Mouse (Mus musculus) spleen, postnatal 4 days (tissue): ENCODE measurements around the gene Ablim1.

Source experiments
- DNase-seq, 2 experiments: peaks; one replicate each; pipeline ENCODE4 v3.0.0; 2022; ENCODE audit warnings: low spot score in 2 of 2

Gene Ablim1

DNA sequence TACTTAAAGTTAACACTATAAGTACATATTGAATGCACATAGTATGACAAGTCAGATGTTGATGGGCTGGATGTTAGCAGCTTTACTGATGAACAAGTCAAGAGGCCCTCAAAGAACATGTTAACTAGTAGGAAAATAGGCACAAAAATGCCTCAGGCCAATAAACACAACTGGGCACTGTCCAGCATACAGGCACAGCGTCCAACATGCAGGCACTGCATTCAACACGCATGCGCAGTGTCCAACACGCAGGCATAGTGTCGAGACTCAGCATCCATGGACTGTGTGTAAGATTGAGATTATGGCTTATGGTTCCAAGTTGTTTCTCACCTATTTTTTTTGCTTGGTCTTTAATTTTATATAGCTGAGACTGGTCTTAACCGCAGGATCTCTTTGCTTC lies 92.1 kb downstream of the Ablim1 start:
- DNase-seq = no peak

DNA sequence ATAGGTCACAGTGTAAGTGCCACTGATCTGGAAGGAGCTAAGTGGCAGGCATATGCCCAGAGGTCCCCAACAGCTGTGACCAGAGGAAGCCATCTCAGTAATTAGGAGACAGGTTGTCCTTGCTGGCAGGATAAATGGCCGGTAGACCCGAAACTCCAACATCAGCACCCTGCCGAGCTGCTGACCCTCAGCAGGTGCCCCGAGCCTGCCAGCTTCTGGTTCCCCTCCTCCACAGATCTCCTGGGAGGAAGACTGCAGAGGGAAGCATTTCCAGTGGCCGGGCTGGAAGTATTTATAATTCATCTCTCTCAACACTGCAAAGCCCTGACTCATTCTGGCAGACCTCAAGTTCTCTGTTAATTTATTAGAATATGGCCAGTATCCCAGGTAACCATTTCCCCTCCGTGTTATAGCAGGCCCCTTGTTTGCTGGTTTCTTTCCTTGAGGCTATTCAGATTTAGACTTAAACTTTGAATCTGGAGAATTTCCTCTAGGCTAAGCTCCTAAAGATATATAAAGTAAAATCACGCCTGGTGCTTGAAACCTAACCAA lies 93.0 kb downstream of the Ablim1 start:
- no peak for DNase-seq

DNA sequence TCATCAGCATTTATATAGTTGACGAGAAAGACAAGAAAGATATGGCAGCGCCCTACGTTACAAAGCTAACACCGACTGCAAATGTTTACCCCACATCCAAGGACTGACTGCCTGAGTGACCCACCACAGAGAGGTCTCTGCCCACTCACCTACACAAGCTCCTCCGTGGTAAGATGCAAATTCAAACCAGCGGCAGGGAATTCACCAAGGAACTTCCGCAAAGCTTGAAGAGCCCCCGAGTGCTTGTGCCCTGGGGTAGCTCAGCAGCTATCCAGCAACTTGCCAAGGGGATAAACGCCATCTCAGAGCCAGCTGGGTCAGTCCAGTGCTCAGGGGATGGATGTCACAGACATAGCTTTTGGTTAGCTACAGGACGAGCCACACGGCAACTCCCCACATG lies 95.0 kb downstream of the Ablim1 start:
- no peak for DNase-seq

DNA sequence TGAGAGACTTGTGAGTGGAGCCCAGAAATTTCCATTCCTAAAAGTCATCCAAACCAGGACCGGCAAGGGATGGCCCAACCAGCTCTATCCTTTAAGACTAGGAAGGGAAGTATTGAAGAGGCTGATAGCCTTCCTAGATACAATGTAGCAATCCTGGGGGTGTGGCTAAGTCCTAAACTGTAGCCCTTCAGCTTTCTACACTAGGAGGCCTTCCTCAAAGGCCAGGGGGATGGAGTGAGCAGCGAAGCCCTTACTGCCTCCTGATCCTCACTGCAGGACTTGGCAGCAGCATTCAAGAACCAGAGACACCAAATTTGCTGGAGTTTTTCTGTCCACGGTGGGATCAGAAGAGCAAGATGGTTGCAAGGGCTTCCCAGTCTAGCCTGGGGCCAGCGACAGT lies 97.6 kb downstream of the Ablim1 start:
- no peak for DNase-seq

DNA sequence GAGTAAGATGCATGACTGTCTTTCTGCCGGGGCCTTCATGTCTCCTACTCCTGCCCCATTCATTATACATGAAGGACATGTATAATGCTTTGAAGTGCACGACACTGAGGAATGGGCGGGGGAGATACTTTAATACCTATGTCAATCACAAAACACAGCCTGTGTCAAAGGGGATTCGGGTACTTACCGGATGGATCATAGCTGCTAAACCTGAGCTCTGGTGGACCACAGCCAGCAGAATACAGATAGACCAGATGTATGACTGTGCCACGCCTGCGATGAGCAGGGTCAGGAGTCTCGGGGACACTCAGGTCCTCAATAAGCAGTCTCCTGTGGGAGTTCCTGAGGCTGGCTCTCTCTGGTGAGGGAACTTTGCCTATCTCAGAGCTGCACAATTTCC lies 99.2 kb downstream of the Ablim1 start:
- no peak for DNase-seq

DNA sequence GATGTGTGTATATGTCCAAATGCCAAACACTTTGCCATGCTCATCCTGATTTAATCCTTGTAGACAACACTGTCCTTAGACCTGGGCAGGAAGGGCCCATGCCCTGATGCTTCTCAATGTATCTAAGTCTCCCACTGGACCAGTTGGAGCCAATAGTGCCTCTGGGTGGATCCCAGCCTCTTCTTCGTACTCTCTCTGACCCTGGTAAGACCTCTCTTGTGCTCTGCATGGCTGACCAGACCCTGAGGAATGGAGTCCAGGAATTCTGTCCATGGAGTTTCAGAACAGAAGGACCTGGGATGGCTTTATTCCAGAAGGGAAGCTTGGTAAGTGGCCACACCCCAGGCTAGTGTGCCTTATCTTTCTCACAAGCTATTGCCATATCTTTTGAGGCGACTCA lies 102.3 kb downstream of the Ablim1 start:
- no peak for DNase-seq

DNA sequence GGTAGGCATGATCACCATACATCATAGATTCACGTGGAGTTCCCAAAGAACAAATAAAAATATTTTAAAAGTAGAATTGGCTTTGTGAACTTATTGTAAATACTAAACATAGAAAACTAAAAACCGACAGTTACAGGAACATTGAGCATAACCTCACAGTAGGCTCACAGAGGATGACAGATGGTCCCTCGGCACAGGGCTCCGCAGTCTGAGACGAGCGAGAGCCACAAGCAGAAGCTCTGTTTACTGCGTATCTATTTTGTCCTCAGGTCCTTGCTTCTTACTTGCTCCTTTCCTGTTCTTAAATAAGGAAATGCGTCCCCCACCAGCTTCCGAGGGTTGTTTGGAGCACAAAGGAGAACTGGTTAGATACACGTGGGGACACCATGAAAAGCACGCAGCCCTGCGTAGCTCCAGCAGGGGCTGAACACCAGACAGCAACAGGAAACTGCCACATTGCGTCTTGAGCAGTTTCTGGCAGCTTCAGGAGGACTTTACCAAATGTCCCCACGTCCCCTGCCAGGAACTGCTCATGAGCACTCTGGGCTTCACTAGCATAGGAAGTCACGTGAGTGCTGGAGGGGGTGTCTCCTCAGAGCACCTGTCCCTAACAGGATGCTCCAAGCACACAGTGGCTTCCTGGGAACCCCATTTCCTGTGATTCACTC lies 103.1 kb downstream of the Ablim1 start:
- no peak for DNase-seq

DNA sequence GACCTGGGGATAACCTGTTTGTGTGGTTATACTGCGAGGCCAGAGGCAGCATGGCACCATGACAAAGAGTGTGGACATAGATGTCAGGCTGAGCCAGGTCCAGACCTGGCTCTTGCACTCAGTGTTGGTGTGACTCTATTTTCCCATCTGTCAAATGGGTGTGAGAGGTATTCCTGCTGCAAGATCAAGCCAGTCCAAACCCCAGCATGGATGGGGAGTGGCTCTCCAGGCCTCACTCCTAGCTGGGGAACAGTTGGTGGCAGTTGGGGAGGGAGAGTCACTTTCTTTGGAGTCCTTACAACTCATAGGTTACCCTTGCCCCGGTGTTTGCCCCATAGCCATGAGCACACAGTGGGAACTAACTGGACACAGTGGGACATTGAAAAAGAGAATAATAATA lies 103.8 kb downstream of the Ablim1 start:
- DNase-seq = no peak

DNA sequence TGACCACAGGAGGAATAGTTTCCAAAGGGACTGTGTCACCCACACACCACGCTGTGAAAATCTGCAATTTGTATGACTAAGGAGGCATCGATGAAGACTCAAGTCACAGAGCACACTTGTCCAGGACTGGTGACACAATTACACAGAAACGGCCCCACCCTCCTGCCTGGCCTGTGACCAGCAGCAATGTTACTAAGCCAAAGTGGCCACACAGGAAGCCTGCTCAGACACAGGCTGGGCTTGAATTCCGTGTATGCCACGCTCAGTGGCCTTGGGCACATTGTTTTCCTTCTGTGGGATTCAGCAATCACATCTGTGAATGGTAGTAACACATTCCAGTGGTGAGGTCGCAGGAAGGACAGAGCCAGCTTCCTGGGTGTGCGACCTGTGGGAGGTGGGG lies 110.6 kb downstream of the Ablim1 start:
- no peak for DNase-seq

DNA sequence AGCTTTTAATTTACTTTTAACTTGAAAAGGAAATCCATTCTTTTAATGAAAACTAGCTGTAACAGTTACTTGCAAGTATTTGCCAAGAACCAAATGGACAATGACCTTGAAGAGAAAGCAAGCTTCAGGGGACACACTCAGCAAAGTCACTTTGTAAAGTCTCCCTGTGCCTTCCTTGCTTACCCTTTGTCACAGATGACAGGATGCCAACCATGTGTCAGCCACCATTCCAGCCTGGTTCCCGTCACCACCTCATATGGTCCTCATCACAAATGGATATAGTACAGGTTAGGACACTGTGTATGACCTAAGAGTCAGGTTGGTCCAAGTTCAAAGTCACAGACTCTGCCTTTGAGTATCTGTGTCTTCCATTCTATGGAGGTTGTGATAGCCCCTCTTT lies 112.2 kb downstream of the Ablim1 start:
- DNase-seq = no peak

DNA sequence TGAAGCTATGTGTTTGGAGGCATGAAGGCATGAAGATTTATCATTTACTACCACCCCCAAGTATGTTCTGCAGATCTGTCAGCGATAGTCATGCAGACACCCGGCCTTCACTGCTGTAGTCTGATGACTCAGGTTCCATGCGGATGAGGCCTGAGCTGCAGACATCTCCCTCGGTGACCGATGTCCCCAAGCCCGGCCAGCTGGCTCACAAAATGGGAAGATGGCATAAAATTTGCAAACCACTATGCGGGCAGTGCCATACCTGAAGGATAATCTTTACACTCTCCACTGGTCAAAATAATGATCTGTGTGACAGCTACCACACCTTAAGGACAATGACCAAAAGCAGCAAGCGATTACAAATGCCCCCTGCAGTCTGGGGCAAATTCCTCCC lies 113.6 kb downstream of the Ablim1 start:
- no peak for DNase-seq

DNA sequence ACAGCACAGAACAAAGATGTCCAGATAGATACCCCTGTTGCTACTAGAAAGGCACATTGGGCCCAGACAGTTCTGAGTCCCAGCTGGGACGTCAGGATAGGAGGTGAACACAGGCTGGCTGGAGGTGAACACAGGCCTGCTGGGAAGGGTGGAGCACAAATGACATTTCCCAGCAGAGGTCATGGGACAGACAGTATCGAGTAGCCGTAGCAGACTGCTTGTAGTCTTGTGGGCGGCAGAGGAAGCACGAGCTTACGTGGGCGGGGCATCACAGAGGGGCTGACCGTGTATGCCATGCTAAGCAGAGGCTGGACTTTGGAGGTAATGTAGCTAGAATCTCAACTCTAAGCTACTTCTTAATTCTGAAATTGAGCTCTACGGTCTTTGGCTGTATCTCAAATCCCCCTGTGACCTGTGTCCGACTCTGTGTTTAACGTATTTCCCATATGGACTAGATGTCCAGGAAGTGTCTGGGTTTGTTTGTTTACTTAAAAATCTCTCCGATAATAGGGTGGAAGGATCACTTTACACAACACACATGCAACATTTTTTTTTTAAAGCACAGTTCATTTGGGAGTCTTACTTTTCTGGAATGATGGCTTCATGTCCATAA lies 114.1 kb downstream of the Ablim1 start:
- no peak for DNase-seq

DNA sequence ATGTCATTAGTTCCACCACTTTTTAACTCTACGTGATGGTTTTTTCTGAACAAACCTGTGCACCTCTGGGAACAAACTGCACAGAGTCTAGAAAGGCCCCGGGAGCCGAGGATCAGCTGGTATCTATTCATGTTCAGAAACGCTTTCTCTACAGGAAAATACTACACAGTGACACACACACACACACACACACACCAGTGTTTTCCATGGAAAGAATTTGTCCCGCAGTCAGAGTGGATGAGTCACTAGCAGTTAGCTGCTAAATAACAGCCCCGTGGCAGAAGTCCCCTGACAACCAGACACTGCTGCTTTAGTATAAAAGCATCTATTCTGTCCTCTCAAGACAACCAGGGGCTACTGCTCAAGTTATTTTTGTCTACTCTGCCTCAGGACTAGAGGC lies 115.4 kb downstream of the Ablim1 start:
- no peak for DNase-seq

DNA sequence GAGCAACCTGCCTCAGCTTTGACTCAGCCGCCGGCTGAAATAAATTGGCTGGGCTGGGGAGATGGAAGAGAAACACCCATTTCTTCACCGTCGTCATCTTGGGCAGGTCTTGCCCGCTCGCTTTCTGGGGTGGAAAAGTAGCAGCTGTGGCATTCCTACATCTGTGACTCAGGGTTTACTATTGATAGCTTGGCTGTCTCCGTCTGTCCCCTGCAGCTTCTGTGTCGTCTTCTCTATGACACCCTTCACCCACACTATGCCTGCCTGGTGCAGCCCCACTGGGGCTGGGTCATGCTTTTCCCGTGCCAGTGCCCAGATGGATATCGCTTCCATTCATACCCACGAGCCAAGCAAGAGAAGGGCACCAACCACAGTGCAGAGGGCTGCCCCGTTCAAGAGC lies 116.2 kb downstream of the Ablim1 start:
- no peak for DNase-seq

DNA sequence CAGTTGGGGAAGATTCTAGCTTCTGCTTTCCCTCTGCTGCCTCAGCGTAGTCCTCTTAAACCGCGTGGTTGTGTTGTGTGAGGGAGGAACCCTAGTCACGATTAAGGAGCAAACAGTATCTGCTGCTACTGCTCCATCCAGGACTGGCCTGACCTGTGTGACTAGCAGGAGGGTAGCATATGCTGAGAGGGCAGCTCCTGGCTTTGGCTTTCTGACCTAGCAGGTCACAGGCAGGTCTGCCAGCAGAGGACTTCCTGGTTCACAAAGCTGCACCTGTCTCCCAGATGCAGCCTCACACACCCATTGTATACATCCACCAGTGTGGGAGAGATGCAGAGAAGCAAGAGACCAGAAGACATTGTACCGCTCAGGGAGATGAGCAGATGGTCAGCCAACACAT lies 116.7 kb downstream of the Ablim1 start:
- no peak for DNase-seq

DNA sequence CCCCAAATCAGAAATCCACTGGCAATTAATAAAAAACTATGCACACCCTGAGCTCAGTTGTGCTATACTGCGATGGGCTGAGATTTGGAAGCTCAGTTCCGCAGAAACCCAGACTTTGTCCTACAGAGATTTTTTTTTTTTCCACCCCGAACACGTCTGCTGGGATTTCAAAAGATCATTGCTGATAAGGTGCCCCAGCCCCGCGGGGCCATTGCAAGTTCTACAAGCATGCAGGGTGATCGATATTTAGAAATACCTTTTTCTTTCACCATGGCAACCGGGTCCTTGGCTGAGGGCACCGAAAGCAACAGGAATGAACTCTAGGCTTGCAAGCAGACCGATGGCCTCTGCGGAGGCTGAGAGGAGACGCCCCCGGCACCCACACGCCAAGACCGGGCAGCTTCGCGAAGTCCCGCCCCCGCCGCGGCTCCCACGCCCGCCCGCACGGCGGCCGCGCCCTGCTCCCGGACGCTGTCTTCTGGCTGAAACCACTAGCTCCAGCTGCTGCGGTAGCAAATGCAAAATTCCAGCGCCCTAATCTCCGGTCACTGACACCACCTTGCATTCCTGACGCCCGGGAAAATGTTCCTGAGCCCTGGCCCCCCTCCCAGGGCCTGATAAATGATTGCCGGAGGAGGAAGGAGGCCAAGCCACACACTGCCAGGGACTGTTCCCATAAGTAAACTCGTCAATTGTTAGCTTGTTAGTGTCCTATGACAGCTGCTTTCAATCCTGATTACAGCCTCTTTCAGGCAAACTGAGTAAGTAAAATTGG lies 117.5 kb downstream of the Ablim1 start:
- peak; percentile 28 to 69 for DNase-seq

DNA sequence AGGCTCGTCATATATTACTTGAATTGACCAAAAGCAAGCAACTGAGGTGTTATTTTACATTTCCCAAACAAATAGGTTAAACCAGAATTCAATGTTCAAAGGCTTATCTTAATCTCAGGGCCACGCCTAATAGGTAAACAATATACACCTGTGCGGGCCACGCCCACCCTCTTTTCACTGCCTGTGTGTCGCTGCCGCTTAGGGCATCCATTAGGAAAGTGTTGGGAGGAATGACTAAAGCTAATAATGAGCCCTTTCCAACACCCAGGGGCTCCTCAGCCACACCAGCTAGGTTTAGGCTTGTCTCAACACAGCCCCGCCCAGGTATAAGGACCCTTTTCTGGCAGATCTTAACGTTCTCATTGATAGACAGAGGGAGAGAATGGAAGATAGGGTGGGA lies 118.1 kb downstream of the Ablim1 start:
- DNase-seq = no peak

DNA sequence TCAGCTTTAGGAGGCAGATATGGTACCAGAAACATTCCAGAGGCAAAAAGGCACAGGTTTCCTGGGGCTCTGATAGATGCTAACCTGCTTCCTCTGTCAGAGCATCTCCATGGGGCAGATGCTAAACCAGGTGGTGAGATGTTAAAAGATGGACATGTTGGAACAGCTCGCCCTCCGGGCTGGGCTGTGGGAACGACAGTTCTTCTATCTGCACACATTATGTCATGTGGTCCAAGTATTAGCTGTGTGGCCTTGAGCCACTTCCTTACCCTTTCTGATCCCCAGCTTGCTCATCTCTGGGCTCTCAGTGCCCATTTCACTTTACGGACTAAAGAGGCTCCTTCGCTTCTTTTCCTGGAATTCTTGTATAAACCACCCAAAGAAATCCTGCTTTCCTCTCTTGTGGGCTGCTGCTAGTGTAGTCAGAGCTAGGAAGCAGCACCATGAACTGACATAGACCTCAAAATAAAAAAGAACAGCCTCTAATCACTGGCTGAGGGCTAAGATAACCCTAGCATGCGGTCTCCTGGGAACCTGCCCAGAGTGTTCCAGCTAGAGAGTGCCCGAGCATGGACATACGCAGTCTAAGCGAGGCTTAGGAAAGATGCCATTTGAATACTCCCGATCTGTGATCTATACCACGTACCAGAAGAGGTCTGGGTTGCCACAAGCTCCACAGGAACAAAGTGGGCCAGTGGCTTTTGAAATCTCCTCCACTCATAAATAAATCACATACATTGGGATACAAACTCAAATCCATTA lies 119.4 kb downstream of the Ablim1 start:
- DNase-seq = no peak

DNA sequence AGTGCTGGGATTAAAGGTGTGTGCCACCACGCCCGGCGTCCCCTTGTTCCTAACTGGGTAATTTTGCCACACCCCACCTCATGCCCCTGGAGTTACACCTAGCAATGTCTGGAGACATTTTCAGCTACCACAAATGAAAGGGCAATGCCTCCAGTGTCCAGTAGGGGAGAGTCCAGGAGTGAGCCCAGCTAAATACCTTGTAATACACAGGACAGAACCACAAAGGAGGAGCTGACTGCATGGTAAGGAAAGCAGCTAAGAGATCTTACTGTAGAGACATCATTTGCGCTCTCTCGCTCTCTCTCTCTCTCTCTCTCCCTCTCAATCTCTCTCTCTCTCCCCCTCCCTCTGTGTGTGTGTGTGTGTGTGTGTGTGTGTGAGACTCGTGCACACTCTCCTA lies 120.8 kb downstream of the Ablim1 start:
- DNase-seq = no peak

DNA sequence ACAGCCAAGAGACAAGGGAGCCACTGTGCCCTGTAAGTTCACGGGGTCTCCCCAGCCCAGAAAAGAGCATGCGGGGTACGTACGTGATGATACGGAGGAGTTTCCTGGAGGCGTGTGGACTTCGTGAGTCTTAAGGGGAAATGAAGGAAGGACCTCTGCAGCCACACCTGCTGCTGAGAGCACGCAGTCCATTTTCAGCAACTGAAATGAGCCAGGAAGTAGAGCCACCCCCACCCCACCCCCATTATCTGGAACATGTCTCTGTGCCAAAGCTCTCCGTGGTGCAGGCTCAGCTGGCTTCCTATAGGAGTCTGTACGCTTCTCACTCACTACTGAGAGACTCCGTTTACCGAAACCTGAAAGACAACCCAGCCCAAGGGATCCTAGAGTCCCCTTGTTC lies 121.3 kb downstream of the Ablim1 start:
- no peak for DNase-seq

DNA sequence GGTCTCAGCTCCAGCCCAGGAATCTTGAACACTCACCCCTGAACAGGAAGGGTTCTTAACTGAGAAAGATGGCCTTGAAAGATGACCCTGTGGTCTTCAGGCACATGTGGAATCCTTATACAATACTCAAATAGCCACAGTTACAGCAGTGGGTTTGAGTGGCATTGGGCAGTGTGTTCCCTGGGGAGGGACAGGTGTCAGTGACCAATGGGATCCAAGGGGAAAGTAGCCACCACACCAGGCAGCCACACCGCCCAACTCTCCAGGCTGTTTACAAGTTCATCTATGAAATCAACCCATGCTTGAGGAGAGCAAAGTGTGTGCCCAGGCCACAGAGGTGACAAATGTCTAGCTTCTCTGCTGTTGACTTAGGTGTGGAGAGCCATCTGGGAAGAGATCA lies 123.6 kb downstream of the Ablim1 start:
- DNase-seq = no peak

DNA sequence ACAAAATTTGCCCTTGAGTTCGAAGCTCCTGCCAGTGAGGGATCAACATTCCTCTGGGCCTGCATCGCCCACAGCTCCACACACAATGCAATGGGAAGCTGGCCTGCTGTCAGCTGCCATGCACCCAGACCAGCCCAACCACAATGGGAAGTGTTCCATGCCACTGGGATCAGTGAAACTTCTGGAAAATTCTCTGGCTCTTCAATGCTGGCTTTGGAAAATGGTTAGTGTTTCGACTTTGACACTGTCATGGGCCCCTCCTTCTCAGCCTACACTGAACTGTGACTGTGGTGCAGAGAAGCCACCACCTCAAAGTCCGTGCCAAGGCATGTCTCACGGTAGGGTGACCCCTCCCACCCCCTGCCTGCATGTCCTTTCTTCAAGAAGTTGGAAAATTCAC lies 125.3 kb downstream of the Ablim1 start:
- DNase-seq = no peak
